Mouse (Mus musculus) MEL (cell line): ENCODE results near the gene Mmab. TPM values are rescaled to one million over a fixed set of nuclear protein-coding genes. Genes with fewer than 3 reads are reported as not detected.
A peak's percentile ranks its signal among the peaks of the same experiment; 100 is the strongest.

ENCODE experiments used
- DNase-seq: peaks from one replicate; pipeline ENCODE4 v3.0.0; 2011; ENCODE audit warnings: low read depth, low spot score
- H3K27ac ChIP-seq: 2 replicates; pipeline ENCODE4 v1.5.1; 2012; ENCODE audit warnings: low read depth, mild to moderate bottlenecking, control low read depth, low read length, moderate library complexity; ENCODE audit not compliant: control insufficient read depth
- H3K27me3 ChIP-seq, 2 experiments: fragments of 150-350 bp in 1 of 2; sonication (generic) in 1 of 2; 2 replicates each; pipeline ENCODE4 v1.6.1; 2012; ENCODE audit warnings: low read length in 2 of 2, mild to moderate bottlenecking in 2 of 2, improper control_type of control experiment in 1 of 2, moderate library complexity in 1 of 2; ENCODE audit not compliant: insufficient read depth in 2 of 2, control insufficient read depth in 1 of 2
- H3K36me3 ChIP-seq, 2 experiments: 2 replicates each; pipeline ENCODE4 v1.6.1; 2012 to 2014; ENCODE audit warnings: low read length in 2 of 2, improper control_type of control experiment in 1 of 2, inconsistent platforms in 1 of 2, mild to moderate bottlenecking in 1 of 2; ENCODE audit not compliant: insufficient read depth in 2 of 2, control insufficient read depth in 1 of 2
- H3K4me1 ChIP-seq, 2 experiments: fragments of 150-350 bp in 1 of 2; sonication (generic) in 1 of 2; 2 replicates each; pipeline ENCODE4 v1.6.1; 2012; ENCODE audit warnings: low read length in 2 of 2, improper control_type of control experiment in 1 of 2, mild to moderate bottlenecking in 1 of 2; ENCODE audit not compliant: insufficient read depth in 2 of 2, control insufficient read depth in 1 of 2
- H3K4me3 ChIP-seq, 2 experiments: fragments of 150-350 bp in 1 of 2; sonication (generic) in 1 of 2; 2 replicates each; pipeline ENCODE4 v1.5.1; 2012; ENCODE audit warnings: low read depth in 2 of 2, low read length in 2 of 2, mild to moderate bottlenecking in 2 of 2, moderate library complexity in 2 of 2, control low read depth in 1 of 2, improper control_type of control experiment in 1 of 2; ENCODE audit not compliant: control insufficient read depth in 1 of 2, insufficient read depth in 1 of 2
- H3K79me2 ChIP-seq: 2 replicates; pipeline ENCODE4 v1.6.1; 2012; ENCODE audit warnings: mild to moderate bottlenecking, low read length, moderate library complexity; ENCODE audit not compliant: control insufficient read depth, poor library complexity, insufficient read depth
- H3K9ac ChIP-seq: 2 replicates; pipeline ENCODE4 v1.6.1; 2012; ENCODE audit warnings: low read depth, mild to moderate bottlenecking, control low read depth, low read length, moderate library complexity; ENCODE audit not compliant: control insufficient read depth, poor library complexity, severe bottlenecking
- H3K9me3 ChIP-seq: fragments of 150-350 bp; sonication (generic); replicated peaks from 2 replicates; pipeline ENCODE4 v1.6.1; 2012; ENCODE audit warnings: mild to moderate bottlenecking, low read length, improper control_type of control experiment, moderate library complexity; ENCODE audit not compliant: insufficient read depth
- CHD1 ChIP-seq: IDR thresholded peaks from 2 replicates; pipeline ENCODE4 v1.6.1; 2012; ENCODE audit warnings: low read depth, mild to moderate bottlenecking, inconsistent platforms, low read length, improper control_type of control experiment
- GATA1 ChIP-seq: IDR thresholded peaks from 2 replicates; pipeline ENCODE4 v1.6.1; 2011; ENCODE audit warnings: low read depth, low read length, improper control_type of control experiment
- HCFC1 ChIP-seq: IDR thresholded peaks from 2 replicates; pipeline ENCODE4 v1.6.1; 2012; ENCODE audit warnings: low read depth, mild to moderate bottlenecking, inconsistent platforms, low read length, improper control_type of control experiment, moderate library complexity
- KAT2A ChIP-seq: conservative IDR thresholded peaks from 2 replicates; pipeline ENCODE4 v1.6.1; 2012; ENCODE audit warnings: low read depth, low read length, improper control_type of control experiment, inconsistent platforms
- NELFE ChIP-seq: IDR thresholded peaks from 2 replicates; pipeline ENCODE4 v1.6.1; 2011; ENCODE audit warnings: low read depth, low read length, improper control_type of control experiment
- POLR2AphosphoS5 ChIP-seq: IDR thresholded peaks from 2 replicates; pipeline ENCODE4 v1.6.1; 2012; ENCODE audit warnings: low read depth, borderline replicate concordance, mild to moderate bottlenecking, inconsistent platforms, low read length, moderate library complexity, mixed read lengths
- RCOR1 ChIP-seq: IDR thresholded peaks from 2 replicates; pipeline ENCODE4 v1.6.1; 2012; ENCODE audit warnings: low read depth, mild to moderate bottlenecking, inconsistent platforms, low read length, improper control_type of control experiment
- TCF12 ChIP-seq: IDR thresholded peaks from 2 replicates; pipeline ENCODE4 v1.6.1; 2014; ENCODE audit warnings: low read depth, mild to moderate bottlenecking, inconsistent platforms, low read length, improper control_type of control experiment, moderate library complexity
- UBTF ChIP-seq: IDR thresholded peaks from 2 replicates; pipeline ENCODE4 v1.6.1; 2012; ENCODE audit warnings: low read depth, mild to moderate bottlenecking, inconsistent platforms, low read length, improper control_type of control experiment, moderate library complexity, borderline replicate concordance; ENCODE audit not compliant: insufficient read depth
- USF2 ChIP-seq, 2 experiments: IDR thresholded peaks; 2 replicates each; pipeline ENCODE4 v1.6.1; 2011 to 2012; ENCODE audit warnings: improper control_type of control experiment in 2 of 2, low read length in 2 of 2, borderline replicate concordance in 1 of 2, inconsistent platforms in 1 of 2, low read depth in 1 of 2, mild to moderate bottlenecking in 1 of 2; ENCODE audit not compliant: insufficient read depth in 1 of 2
- ZC3H11A ChIP-seq: IDR thresholded peaks from 2 replicates; pipeline ENCODE4 v1.6.1; 2012; ENCODE audit warnings: low read depth, mild to moderate bottlenecking, inconsistent platforms, low read length, improper control_type of control experiment
- ZKSCAN1 ChIP-seq: IDR thresholded peaks from 2 replicates; pipeline ENCODE4 v1.6.1; 2012; ENCODE audit warnings: low read depth, mild to moderate bottlenecking, inconsistent platforms, low read length, improper control_type of control experiment, moderate library complexity
- polyA plus RNA-seq, 2 experiments: library from polyadenylated mRNA; stranded (reverse) in 1 of 2; unstranded in 1 of 2; fragments of >175 nt in 1 of 2; fragments of >200 nt in 1 of 2; gene quantifications; 2 replicates each; pipeline versions ENCODE4 v1.2.1 to v1.2.4; 2012; ENCODE audit warnings: low replicate concordance in 2 of 2, low read depth in 1 of 2; ENCODE audit not compliant: insufficient read length in 2 of 2, insufficient read depth in 1 of 2, missing spikeins in 1 of 2
- total RNA-seq: library from RNA; depleted of rRNA; stranded (reverse); fragments of 300-350 nt; gene quantifications from 2 replicates; pipeline ENCODE4 v1.2.3, GENCODE M21; 2012

Mmab gene
- total and polyA plus RNA-seq, 3 experiments, result 10.4 to 21.0 TPM; not detected in 1

- no peaks in the 10 kb centered on the region for H3K79me2 ChIP-seq
- H3K9me3 ChIP-seq, result no peaks in the 10 kb centered on the region
- DNase-seq, result no peak
- no peak overlapping the region for H3K4me3 ChIP-seq
- no peaks in the 10 kb centered on the region for H3K27me3 ChIP-seq
- no peak overlapping the region for H3K9ac ChIP-seq
- TF ChIP-seq HCFC1 (no peak), UBTF (no peak), ZC3H11A (no peak), GATA1 (no peak), RCOR1 (no peak), NELFE (no peak), KAT2A (no peak), USF2 (IDR thresholded peaks at IDR 0.05; ENCODE audit: borderline replicate concordance in 1 of 2, insufficient read depth in 1 of 2, low read depth in 1 of 2, low read length in 2 of 2) (no peak), TCF12 (no peak), POLR2AphosphoS5 (no peak)
- H3K4me1 ChIP-seq, result peaks cover 0 to 6% of the 10 kb centered on the region in 2 experiments; a peak in 1 of 4 replicates
- H3K27ac ChIP-seq, result no peak overlapping the region
- no peaks in the 10 kb centered on the region; a peak in 1 of 4 replicates for H3K36me3 ChIP-seq
Observed at GRCm38 (mm10) chr5:114465641-114466040, 21.8 kb upstream of the Mmab start.

- Histone ChIP-seq H3K9ac (no peak overlapping the region), H3K36me3 (no peaks in the 10 kb centered on the region; a peak in 1 of 4 replicates), H3K4me1 (peaks cover 0 to 6% of the 10 kb centered on the region in 2 experiments; a peak in 1 of 4 replicates), H3K4me3 (no peak overlapping the region), H3K9me3 (no peaks in the 10 kb centered on the region), H3K79me2 (no peaks in the 10 kb centered on the region), H3K27ac (no peak overlapping the region)
- DNase-seq, result no peak
- TF ChIP-seq ZKSCAN1 (peak; percentile 96), CHD1 (no peak)
- TF ChIP-seq, all 39 proteins: peak for 1
- H3K27me3 ChIP-seq, result no peaks in the 10 kb centered on the region
Observed at GRCm38 (mm10) chr5:114464561-114464960, 20.7 kb upstream of the Mmab start.
